Mouse (Mus musculus): ENCODE measurements around the gene Rnf213. TPM values are rescaled to one million over a fixed set of nuclear protein-coding genes. Genes with fewer than 3 reads are reported as not detected.

Gene Rnf213
- total and polyA plus RNA-seq, 3 experiments = 3.5 to 66.4 (median 46.3) TPM

GRCm38 (mm10) chr11:119404627-119405026 lies 11.7 kb downstream of the Rnf213 start:
- Histone ChIP-seq H3K36me3 (replicated peaks) (peaks cover 77% of the 10 kb centered on the region), H3K9me3 (replicated peaks) (no peaks in the 10 kb centered on the region), H3K27me3 (ENCODE audit: insufficient read depth, low read length) (no peaks in the 10 kb centered on the region), H3K4me3 (ENCODE audit: low read depth, low read length) (no peak overlapping the region), H3K4me1 (ENCODE audit: insufficient read depth, low read depth, low read length) (no peaks in the 10 kb centered on the region; the same call in 1 of the 2 replicates)
- 0 out of 2 replicates have a peak, but pooled peaks have one; percentile 34 for ATAC-seq (ENCODE audit: extremely low read depth, insufficient number of reproducible peaks, low FRiP score, poor library complexity, severe bottlenecking)
- DNase-seq (ENCODE audit: low spot score) = no peak
- TF ChIP-seq CTCF (IDR thresholded peaks at IDR 0.05; ENCODE audit: low read depth, low read length) (peak; percentile 72), TAL1 (conservative IDR thresholded peaks at IDR 0.05; ENCODE audit: low read depth, low read length) (no peak)

GRCm38 (mm10) chr11:119407381-119407780 lies 14.5 kb downstream of the Rnf213 start:
- no peak for ATAC-seq (ENCODE audit: extremely low read depth, insufficient number of reproducible peaks, low FRiP score, poor library complexity, severe bottlenecking)
- H3K4me3 ChIP-seq (ENCODE audit: low read depth, low read length) = no peak overlapping the region
- TF ChIP-seq CTCF (IDR thresholded peaks at IDR 0.05; ENCODE audit: low read depth, low read length) = no peak
- TF ChIP-seq GATA2 (IDR thresholded peaks at IDR 0.05; ENCODE audit: borderline replicate concordance, low read depth, low read length) = no peak
- no peak for TF ChIP-seq GATA1 (IDR thresholded peaks at IDR 0.05; ENCODE audit: borderline replicate concordance, low read length)
- TF ChIP-seq TAL1 (conservative IDR thresholded peaks at IDR 0.05; ENCODE audit: low read depth, low read length) = no peak
- TF ChIP-seq POLR2AphosphoS5 (IDR thresholded peaks at IDR 0.05; ENCODE audit: insufficient replicate concordance, low read depth, low read length) = no peak
- H3K27me3 ChIP-seq (ENCODE audit: insufficient read depth, low read length) = no peaks in the 10 kb centered on the region; the same call in 1 of the 2 replicates
- H3K36me3 ChIP-seq (replicated peaks) = peaks cover 98% of the 10 kb centered on the region
- H3K9me3 ChIP-seq (replicated peaks) = no peaks in the 10 kb centered on the region
- H3K4me1 ChIP-seq (ENCODE audit: insufficient read depth, low read depth, low read length) = no peaks in the 10 kb centered on the region; the same call in 1 of the 2 replicates
- DNase-seq (ENCODE audit: low spot score) = no peak

- Histone ChIP-seq H3K4me1 (ENCODE audit: insufficient read depth, low read depth, low read length) (no peaks in the 10 kb centered on the region; the same call in 1 of the 2 replicates), H3K36me3 (replicated peaks) (peaks cover 94% of the 10 kb centered on the region)
- no peak for TF ChIP-seq TAL1 (conservative IDR thresholded peaks at IDR 0.05; ENCODE audit: low read depth, low read length)
- TF ChIP-seq GATA1 (IDR thresholded peaks at IDR 0.05; ENCODE audit: borderline replicate concordance, low read length) = no peak
- TF ChIP-seq GATA2 (IDR thresholded peaks at IDR 0.05; ENCODE audit: borderline replicate concordance, low read depth, low read length) = no peak
- no peak for TF ChIP-seq POLR2AphosphoS5 (IDR thresholded peaks at IDR 0.05; ENCODE audit: insufficient replicate concordance, low read depth, low read length)
- no peak for TF ChIP-seq CTCF (IDR thresholded peaks at IDR 0.05; ENCODE audit: low read depth, low read length)
Measured at GRCm38 (mm10) chr11:119407977-119408376, 15.1 kb downstream of the Rnf213 start.

GRCm38 (mm10) chr11:119419327-119420118 lies 26.6 kb downstream of the Rnf213 start:
- TF ChIP-seq GATA2 (IDR thresholded peaks at IDR 0.05; ENCODE audit: borderline replicate concordance, low read depth, low read length) (no peak), CTCF (IDR thresholded peaks at IDR 0.05; ENCODE audit: low read depth, low read length) (no peak), GATA1 (IDR thresholded peaks at IDR 0.05; ENCODE audit: borderline replicate concordance, low read length) (no peak), TAL1 (conservative IDR thresholded peaks at IDR 0.05; ENCODE audit: low read depth, low read length) (no peak), POLR2AphosphoS5 (IDR thresholded peaks at IDR 0.05; ENCODE audit: insufficient replicate concordance, low read depth, low read length) (no peak)
- ATAC-seq (ENCODE audit: extremely low read depth, insufficient number of reproducible peaks, low FRiP score, poor library complexity, severe bottlenecking) (no peak), DNase-seq (ENCODE audit: low spot score) (no peak)
- Histone ChIP-seq H3K36me3 (replicated peaks) (peaks cover 92% of the 10 kb centered on the region), H3K4me3 (ENCODE audit: low read depth, low read length) (no peak overlapping the region), H3K4me1 (ENCODE audit: insufficient read depth, low read depth, low read length) (no peaks in the 10 kb centered on the region), H3K27me3 (ENCODE audit: insufficient read depth, low read length) (no peaks in the 10 kb centered on the region; the same call in 1 of the 2 replicates), H3K9me3 (replicated peaks) (no peaks in the 10 kb centered on the region)

More at GRCm38 (mm10) chr11:119407977-119408376, 15.1 kb downstream of the Rnf213 start:
- DNase-seq (ENCODE audit: low spot score) = no peak
- Histone ChIP-seq H3K9me3 (replicated peaks) (no peaks in the 10 kb centered on the region), H3K27me3 (ENCODE audit: insufficient read depth, low read length) (no peaks in the 10 kb centered on the region; the same call in 1 of the 2 replicates), H3K4me3 (ENCODE audit: low read depth, low read length) (no peak overlapping the region)
- ATAC-seq (ENCODE audit: extremely low read depth, insufficient number of reproducible peaks, low FRiP score, poor library complexity, severe bottlenecking) = no peak

GRCm38 (mm10) chr11:119420426-119420825 lies 27.5 kb downstream of the Rnf213 start:
- H3K36me3 ChIP-seq (replicated peaks) = peaks cover 92% of the 10 kb centered on the region

GRCm38 (mm10) chr11:119427431-119427830 lies 34.5 kb downstream of the Rnf213 start:
- H3K27me3 ChIP-seq (ENCODE audit: insufficient read depth, low read length) = no peaks in the 10 kb centered on the region
- TF ChIP-seq TAL1 (conservative IDR thresholded peaks at IDR 0.05; ENCODE audit: low read depth, low read length) (no peak), CTCF (IDR thresholded peaks at IDR 0.05; ENCODE audit: low read depth, low read length) (no peak), POLR2AphosphoS5 (IDR thresholded peaks at IDR 0.05; ENCODE audit: insufficient replicate concordance, low read depth, low read length) (no peak), GATA1 (IDR thresholded peaks at IDR 0.05; ENCODE audit: borderline replicate concordance, low read length) (no peak), GATA2 (IDR thresholded peaks at IDR 0.05; ENCODE audit: borderline replicate concordance, low read depth, low read length) (no peak)
- H3K4me1 ChIP-seq (ENCODE audit: insufficient read depth, low read depth, low read length) = peaks cover 32% of the 10 kb centered on the region
- no peak for ATAC-seq (ENCODE audit: extremely low read depth, insufficient number of reproducible peaks, low FRiP score, poor library complexity, severe bottlenecking)
- H3K9me3 ChIP-seq (replicated peaks) = no peaks in the 10 kb centered on the region
- H3K4me3 ChIP-seq (ENCODE audit: low read depth, low read length) = no peak overlapping the region
- DNase-seq (ENCODE audit: low spot score) = no peak
- peaks cover 87% of the 10 kb centered on the region for H3K36me3 ChIP-seq (replicated peaks)

More at GRCm38 (mm10) chr11:119420426-119420825, 27.5 kb downstream of the Rnf213 start:
- Histone ChIP-seq H3K4me1 (ENCODE audit: insufficient read depth, low read depth, low read length) (no peaks in the 10 kb centered on the region), H3K27me3 (ENCODE audit: insufficient read depth, low read length) (no peaks in the 10 kb centered on the region; the same call in 1 of the 2 replicates), H3K4me3 (ENCODE audit: low read depth, low read length) (no peak overlapping the region), H3K9me3 (replicated peaks) (no peaks in the 10 kb centered on the region)
- no peak for TF ChIP-seq GATA2 (IDR thresholded peaks at IDR 0.05; ENCODE audit: borderline replicate concordance, low read depth, low read length)
- TF ChIP-seq GATA1 (IDR thresholded peaks at IDR 0.05; ENCODE audit: borderline replicate concordance, low read length) = no peak
- no peak for TF ChIP-seq POLR2AphosphoS5 (IDR thresholded peaks at IDR 0.05; ENCODE audit: insufficient replicate concordance, low read depth, low read length)
- TF ChIP-seq CTCF (IDR thresholded peaks at IDR 0.05; ENCODE audit: low read depth, low read length) = no peak
- TF ChIP-seq TAL1 (conservative IDR thresholded peaks at IDR 0.05; ENCODE audit: low read depth, low read length) = no peak
- ATAC-seq (ENCODE audit: extremely low read depth, insufficient number of reproducible peaks, low FRiP score, poor library complexity, severe bottlenecking) (no peak), DNase-seq (ENCODE audit: low spot score) (no peak)
